Comparison of ENCODE assay signal across 8 mouse cellular contexts in genomic region chr10:61146807-61147156, GRCm38 (mm10). TPM values are rescaled to one million over a fixed set of nuclear protein-coding genes. Genes with fewer than 3 reads are reported as not detected.
DNase-seq lines count a peak whose midpoint lies in the region; ATAC-seq and TF ChIP-seq lines count a peak whose summit lies in the region.

No protein-coding gene starts in this region.

- CTCF ChIA-PET in Patski (lab: Charles Lee), result interaction anchor here (1.1 kb wide), 1 partner anchor 14 kb away, joined by 3 read pairs; no protein-coding TSS in a partner anchor

- POLR2A ChIA-PET in Patski (lab: Charles Lee), result interaction anchor here (0.8 to 1.6 kb wide), 4 partner anchors 11 to 333 kb away, joined by 3 to 4 read pairs (median 4); no protein-coding TSS in a partner anchor

- no peak for TF ChIP-seq CTCF in Patski (IDR thresholded peaks at IDR 0.05)

- no peaks in the 10 kb centered on the region for H3K9me3 ChIP-seq in kidney, embryonic 15.5 days (replicated peaks)
- H3K9me3 ChIP-seq in erythroblast, embryonic 14.5 days (ENCODE audit: control insufficient read depth, low read length), result no peaks in the 10 kb centered on the region
- no peaks in the 10 kb centered on the region for H3K9me3 ChIP-seq in hindbrain, embryonic 15.5 days

- no peak for DNase-seq in kidney, adult 9 months
- DNase-seq in Patski (ENCODE audit: low read depth, low spot score), result no peak
- DNase-seq in spleen, postnatal 14 days (ENCODE audit: low spot score in 2 of 2), result peak; percentile 5 to 10
- DNase-seq in yolk sac, embryonic 10.5 days (ENCODE audit: low spot score), result no peak

- H3K36me3 ChIP-seq in kidney, embryonic 15.5 days, result peaks cover 7% of the 10 kb centered on the region; the same call in 1 of the 2 replicates
- no peaks in the 10 kb centered on the region for H3K36me3 ChIP-seq in erythroblast, embryonic 14.5 days (ENCODE audit: control insufficient read depth)
- no peaks in the 10 kb centered on the region; the same call in 1 of the 2 replicates for H3K36me3 ChIP-seq in hindbrain, embryonic 15.5 days
- H3K36me3 ChIP-seq in macrophage (ENCODE audit: inconsistent target), result peaks cover 5% of the 10 kb centered on the region; the same call in 1 of the 2 replicates

- WGBS in kidney, embryonic 15.5 days, result under 1% methylated on average over 13 of the region's 14 CpGs
- 2% methylated on average over 14 of the region's 14 CpGs for WGBS in hindbrain, embryonic 15.5 days
- 3% methylated on average over 8 of the region's 14 CpGs for WGBS in macrophage (ENCODE audit: missing documents)

- H3K27ac ChIP-seq in kidney, embryonic 15.5 days, result peak overlapping the region; percentile 98
- peak overlapping the region; percentile 93 for H3K27ac ChIP-seq in hindbrain, embryonic 15.5 days (replicated peaks)
- peak overlapping the region; percentile 75 for H3K27ac ChIP-seq in macrophage

- in situ Hi-C loops in Patski (cut with MboI; ENCODE audit: low pct_unique_long_range_greater_than_20kb), result no loop called here

- H3K79me2 ChIP-seq in macrophage (ENCODE audit: inconsistent target), result peaks cover 51% of the 10 kb centered on the region

- H3K4me2 ChIP-seq in kidney, embryonic 15.5 days, result peak overlapping the region; percentile 97
- H3K4me2 ChIP-seq in hindbrain, embryonic 15.5 days, result peak overlapping the region; percentile 89

- H3K9ac ChIP-seq in kidney, embryonic 15.5 days, result peak overlapping the region; percentile 96
- peak overlapping the region; percentile 98 for H3K9ac ChIP-seq in hindbrain, embryonic 15.5 days

- H3K27me3 ChIP-seq in kidney, embryonic 15.5 days, result no peaks in the 10 kb centered on the region
- H3K27me3 ChIP-seq in Patski, result no peaks in the 10 kb centered on the region
- H3K27me3 ChIP-seq in erythroblast, embryonic 14.5 days (ENCODE audit: control insufficient read depth), result peaks cover 4% of the 10 kb centered on the region; the same call in 1 of the 2 replicates
- H3K27me3 ChIP-seq in hindbrain, embryonic 15.5 days, result no peaks in the 10 kb centered on the region

- ATAC-seq in kidney, embryonic 15.5 days (replicated peaks; ENCODE audit: low FRiP score), result peak; percentile 67; the same call in 1 of the 2 replicates
- peak; percentile 17 for ATAC-seq in Patski
- peak; percentile 68 for ATAC-seq in hindbrain, embryonic 15.5 days (ENCODE audit: low FRiP score, low read depth)

- H3K4me3 ChIP-seq in kidney, embryonic 15.5 days (replicated peaks), result peak overlapping the region; percentile 94
- peak overlapping the region; percentile 92 for H3K4me3 ChIP-seq in erythroblast, embryonic 14.5 days (replicated peaks)
- H3K4me3 ChIP-seq in hindbrain, embryonic 15.5 days, result peak overlapping the region; percentile 97
- H3K4me3 ChIP-seq in macrophage (ENCODE audit: inconsistent target), result peak overlapping the region; percentile 49

- peaks cover 16% of the 10 kb centered on the region for H3K4me1 ChIP-seq in kidney, embryonic 15.5 days
- peaks cover 63% of the 10 kb centered on the region for H3K4me1 ChIP-seq in erythroblast, embryonic 14.5 days (ENCODE audit: control insufficient read depth)
- H3K4me1 ChIP-seq in hindbrain, embryonic 15.5 days (replicated peaks), result peaks cover 19% of the 10 kb centered on the region

RNA-seq across cellular contexts. Expression of gene Sgpl1, which starts 0.7 kb away (rescaled TPM):
- polyA plus RNA-seq in kidney, embryonic 15.5 days (2015; fragmentation: Nextera tagmentation; extraction: Ambion mirVana), result 62.9 and 63.4 TPM in 2 replicates
- polyA plus RNA-seq in Patski (2021), result 163 TPM
- 0.09 and 0.60 TPM in 2 replicates for polyA plus RNA-seq in erythroblast, embryonic 14.5 days (2012)
- polyA plus RNA-seq in hindbrain, embryonic 15.5 days (2015; fragmentation: Nextera tagmentation; extraction: Ambion mirVana), result 46.6 and 47.9 TPM in 2 replicates
- 1,000 to 10,000 TPM in 12 of 26 experiments, 100 to 1,000 TPM in 14; 593 to 1,667 (median 878) TPM for total RNA-seq in macrophage (2018; cell fraction: chromatin; rRNA removed)
- total RNA-seq in macrophage (2018; cell fraction: cytosol; rRNA removed), result 100 to 1,000 TPM; 276 to 599 (median 411) TPM
- 1,000 to 10,000 TPM in 5 of 26 experiments, 100 to 1,000 TPM in 21; 488 to 1,150 (median 792) TPM for total RNA-seq in macrophage (2018; cell fraction: nucleus; rRNA removed)
- 300 to 430 TPM (median 368 TPM) in 3 replicates for polyA plus RNA-seq in macrophage (2018)

RNA-seq across cellular contexts. Expression of gene Tbata, which starts 25.0 kb away (rescaled TPM):
- polyA plus RNA-seq in kidney, embryonic 15.5 days (2015; fragmentation: Nextera tagmentation; extraction: Ambion mirVana), result 0.23 TPM in 1 of 2 replicates, not detected in the other
- polyA plus RNA-seq in Patski (2021) (not detected), macrophage (2018) (not detected in 3 replicates)
- not detected in 2 replicates for polyA plus RNA-seq in erythroblast, embryonic 14.5 days (2012)
- polyA plus RNA-seq in hindbrain, embryonic 15.5 days (2015; fragmentation: Nextera tagmentation; extraction: Ambion mirVana), result 0.21 and 0.56 TPM in 2 replicates
- not detected for total RNA-seq in macrophage (2018; cell fraction: chromatin; rRNA removed)
- not detected for total RNA-seq in macrophage (2018; cell fraction: cytosol; rRNA removed)
- not detected for total RNA-seq in macrophage (2018; cell fraction: nucleus; rRNA removed)

RNA-seq across cellular contexts. Expression of gene Pcbd1, which starts 57.7 kb away (rescaled TPM):
- 144 and 153 TPM in 2 replicates for polyA plus RNA-seq in kidney, embryonic 15.5 days (2015; fragmentation: Nextera tagmentation; extraction: Ambion mirVana)
- polyA plus RNA-seq in Patski (2021) (211 TPM), macrophage (2018) (not detected in 3 replicates)
- 0.41 and 0.45 TPM in 2 replicates for polyA plus RNA-seq in erythroblast, embryonic 14.5 days (2012)
- polyA plus RNA-seq in hindbrain, embryonic 15.5 days (2015; fragmentation: Nextera tagmentation; extraction: Ambion mirVana), result 42.8 and 47.7 TPM in 2 replicates
- total RNA-seq in macrophage (2018; cell fraction: chromatin; rRNA removed), result not detected
- not detected for total RNA-seq in macrophage (2018; cell fraction: cytosol; rRNA removed)
- not detected for total RNA-seq in macrophage (2018; cell fraction: nucleus; rRNA removed)

Comparison
In these comparisons a context has a peak if more than half of its experiments do, and no peak if none do; other contexts are left out.
1. ATAC-seq: peak in every context shown above with its lines; median percentile 68 in hindbrain, embryonic 15.5 days; 67 in kidney, embryonic 15.5 days; 17 in Patski.
2. DNase-seq: peak in spleen, postnatal 14 days (2 of 2); none in kidney, adult 9 months (single experiment), Patski (single experiment) and yolk sac, embryonic 10.5 days (single experiment).
3. RNA of gene Sgpl1, which starts 0.7 kb away (polyA plus RNA-seq): 300 to 430 TPM in macrophage, 163 TPM in Patski (single experiment), 62.9 to 63.4 TPM in kidney, embryonic 15.5 days and 46.6 to 47.9 TPM in hindbrain, embryonic 15.5 days; 0.09 to 0.60 TPM in erythroblast, embryonic 14.5 days; every median in the first group is over 10 times any median in the second.
4. RNA of gene Pcbd1, which starts 57.7 kb away (polyA plus RNA-seq): 211 TPM in Patski (single experiment), 144 to 153 TPM in kidney, embryonic 15.5 days and 42.8 to 47.7 TPM in hindbrain, embryonic 15.5 days; 0.41 to 0.45 TPM in erythroblast, embryonic 14.5 days and not detected in macrophage; every median in the first group is over 10 times any median in the second.
5. Peak in every context shown above with its lines, with median percentiles within 50 percentile points of each other: H3K27ac ChIP-seq and H3K4me3 ChIP-seq.